Mouse (Mus musculus): ENCODE measurements around the gene Scn11a. TPM values are rescaled to one million over a fixed set of nuclear protein-coding genes. Genes with fewer than 3 reads are reported as not detected.

Gene Scn11a
- not detected in 2 replicates for polyA plus RNA-seq (2014; fragmentation: Nextera tagmentation; extraction: Ambion mirVana)

DNA sequence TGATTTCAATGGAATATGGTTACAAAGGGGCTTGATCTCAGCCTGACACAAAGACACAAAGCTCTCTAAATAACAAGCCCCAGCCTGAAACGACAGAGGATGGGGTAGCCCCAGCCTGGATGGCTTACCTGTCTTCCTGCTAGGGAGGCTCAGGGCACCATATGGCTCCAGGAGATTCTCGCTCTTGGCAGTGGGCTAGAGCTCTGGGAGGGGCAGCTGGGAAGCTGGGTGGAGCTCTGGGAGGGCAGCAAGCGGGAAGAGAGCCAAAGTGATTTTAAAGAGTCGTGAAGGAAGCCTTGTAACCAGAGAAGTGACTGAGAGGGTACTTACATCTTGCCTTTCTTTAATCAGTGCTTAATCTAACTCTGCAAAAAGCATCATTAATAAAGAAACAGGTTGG lies at the start of gene Scn11a:
Gene Scn11a, minus strand, starts transcription at position 160 of the 400 bp plus-strand sequence.
- ATAC-seq (ENCODE audit: insufficient number of reproducible peaks, insufficient read depth, low FRiP score, low read depth): no peak
- H3K4me1 ChIP-seq (ENCODE audit: control insufficient read depth, insufficient read depth, low read length): no peaks in the 10 kb centered on the region
- no peak within 1 kb of the TSS for H3K4me3 ChIP-seq (ENCODE audit: low read depth, low read length)
- no peaks in the 10 kb centered on the region for H3K27me3 ChIP-seq (ENCODE audit: control insufficient read depth, insufficient read depth, low read length)
- WGBS: 34% methylated on average over 4 of the region's 4 CpGs
- H3K9me3 ChIP-seq (ENCODE audit: control insufficient read depth, low read depth, low read length): no peaks in the 10 kb centered on the region
- no peak within 1 kb of the TSS for H3K9ac ChIP-seq (replicated peaks; ENCODE audit: low read depth, low read length)
- no peak within 1 kb of the TSS for H3K27ac ChIP-seq (ENCODE audit: low read length)
- H3K36me3 ChIP-seq (ENCODE audit: control insufficient read depth, insufficient read depth, low read length): no peaks in the 10 kb centered on the region
- H3K4me2 ChIP-seq (replicated peaks; ENCODE audit: low read depth, low read length): no peak within 1 kb of the TSS

DNA sequence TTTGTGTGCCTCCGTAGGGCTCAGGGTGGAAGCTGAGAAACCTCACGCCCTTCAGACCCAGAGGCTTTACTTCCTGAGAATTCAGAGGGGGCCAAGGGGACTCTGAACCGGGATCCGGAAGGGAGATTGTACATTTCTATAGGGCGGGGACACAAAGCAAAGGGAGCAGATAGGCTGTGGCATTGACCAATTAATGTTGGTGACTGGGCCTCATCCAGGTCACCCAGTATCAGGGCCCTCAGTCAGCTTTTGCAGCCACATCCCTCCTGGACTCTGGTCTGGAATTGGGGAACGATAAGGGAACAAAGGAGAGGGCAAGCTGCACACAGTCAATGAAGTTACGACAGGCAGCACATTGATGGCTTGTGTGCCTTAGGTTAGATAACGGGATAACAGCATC lies 28.9 kb upstream of the Scn11a start:
- no peak overlapping the region for H3K27ac ChIP-seq (ENCODE audit: low read length)
- WGBS: 52% methylated on average over 8 of the region's 8 CpGs
- ATAC-seq (ENCODE audit: insufficient number of reproducible peaks, insufficient read depth, low FRiP score, low read depth): no peak

DNA sequence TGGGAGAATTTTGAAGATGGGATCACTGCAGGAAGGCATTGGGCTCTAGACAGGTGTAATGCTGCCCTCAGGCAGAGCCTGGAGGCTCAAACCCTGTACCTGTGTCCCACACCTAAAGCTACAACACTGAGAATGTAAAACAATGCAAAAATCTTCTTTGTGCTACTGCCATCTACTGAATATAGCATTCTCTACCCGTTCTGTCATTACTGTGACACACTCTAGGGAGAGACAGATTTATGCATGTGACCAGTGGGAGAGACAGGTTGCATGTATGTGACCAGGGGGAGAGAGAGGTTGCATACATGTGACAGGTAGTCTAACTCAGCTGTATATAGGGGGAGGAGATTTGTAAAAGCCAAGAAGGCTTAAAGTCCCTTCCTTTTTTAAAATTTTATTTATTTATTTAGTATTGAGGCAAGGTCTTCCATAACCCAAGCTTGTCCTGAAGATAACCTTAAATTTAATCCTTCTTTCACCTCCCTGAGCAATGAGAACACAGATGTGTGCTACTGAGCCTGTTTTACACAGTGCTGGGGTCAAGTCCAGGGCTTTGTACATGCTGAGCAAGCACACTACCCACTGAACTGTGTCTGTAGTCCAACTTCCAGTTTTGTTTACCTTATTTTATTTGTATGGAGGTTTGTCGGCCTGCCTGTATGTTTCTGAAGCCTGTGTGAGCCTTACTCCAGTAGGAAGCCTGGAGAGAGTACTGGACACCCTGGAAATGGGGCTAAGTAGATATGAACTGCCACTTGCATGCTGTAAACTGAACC lies 28.0 kb upstream of the Scn11a start:
- Histone ChIP-seq H3K4me2 (replicated peaks; ENCODE audit: low read depth, low read length) (no peak overlapping the region), H3K4me1 (ENCODE audit: control insufficient read depth, insufficient read depth, low read length) (no peaks in the 10 kb centered on the region), H3K9me3 (ENCODE audit: control insufficient read depth, low read depth, low read length) (no peaks in the 10 kb centered on the region), H3K36me3 (ENCODE audit: control insufficient read depth, insufficient read depth, low read length) (no peaks in the 10 kb centered on the region), H3K27me3 (ENCODE audit: control insufficient read depth, insufficient read depth, low read length) (no peaks in the 10 kb centered on the region), H3K9ac (replicated peaks; ENCODE audit: low read depth, low read length) (no peak overlapping the region), H3K4me3 (ENCODE audit: low read depth, low read length) (no peak overlapping the region), H3K27ac (ENCODE audit: low read length) (no peak overlapping the region)
- WGBS: 65% methylated on average over 2 of the region's 2 CpGs
- no peak for ATAC-seq (ENCODE audit: insufficient number of reproducible peaks, insufficient read depth, low FRiP score, low read depth)

More for the DNA sequence above, 28.9 kb upstream of the Scn11a start:
- Histone ChIP-seq H3K36me3 (ENCODE audit: control insufficient read depth, insufficient read depth, low read length) (no peaks in the 10 kb centered on the region), H3K9me3 (ENCODE audit: control insufficient read depth, low read depth, low read length) (no peaks in the 10 kb centered on the region), H3K4me3 (ENCODE audit: low read depth, low read length) (no peak overlapping the region), H3K27me3 (ENCODE audit: control insufficient read depth, insufficient read depth, low read length) (no peaks in the 10 kb centered on the region), H3K9ac (replicated peaks; ENCODE audit: low read depth, low read length) (no peak overlapping the region), H3K4me2 (replicated peaks; ENCODE audit: low read depth, low read length) (no peak overlapping the region), H3K4me1 (ENCODE audit: control insufficient read depth, insufficient read depth, low read length) (no peaks in the 10 kb centered on the region)

DNA sequence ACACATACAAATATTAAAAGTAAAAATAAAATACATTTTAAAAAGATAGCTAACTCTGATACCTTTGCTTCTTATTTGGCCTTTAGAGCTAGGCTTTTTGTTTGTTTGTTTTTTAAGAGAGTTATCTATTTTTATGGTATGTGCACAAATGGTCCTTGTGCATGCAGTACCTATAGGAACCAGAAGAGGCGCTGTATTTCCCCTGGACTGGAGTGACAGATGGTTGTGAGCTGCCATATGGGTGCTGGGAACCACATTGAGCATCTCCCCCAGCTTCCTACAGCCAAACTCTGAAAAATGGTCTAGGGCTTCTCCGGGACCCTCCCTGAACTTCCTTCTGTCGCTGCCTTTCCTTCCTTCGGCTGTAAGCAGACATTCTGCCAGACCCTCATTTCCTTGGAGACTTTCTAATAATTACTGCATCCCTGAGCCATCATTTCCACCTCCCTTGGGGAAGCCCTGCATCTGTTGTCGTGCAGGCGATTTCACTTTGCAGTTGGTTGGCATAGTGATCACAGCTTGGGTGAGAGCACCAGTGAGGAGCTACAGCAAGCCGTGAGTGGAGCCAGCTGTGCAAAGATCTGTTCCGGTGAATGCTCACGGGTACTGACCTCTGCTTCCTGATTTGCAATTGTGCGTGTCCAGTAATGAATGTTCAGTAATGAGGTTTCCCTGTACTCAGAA lies 27.2 kb upstream of the Scn11a start:
- no peaks in the 10 kb centered on the region for H3K27me3 ChIP-seq (ENCODE audit: control insufficient read depth, insufficient read depth, low read length)
- H3K9ac ChIP-seq (replicated peaks; ENCODE audit: low read depth, low read length): no peak overlapping the region
- ATAC-seq (ENCODE audit: insufficient number of reproducible peaks, insufficient read depth, low FRiP score, low read depth): no peak
- H3K36me3 ChIP-seq (ENCODE audit: control insufficient read depth, insufficient read depth, low read length): no peaks in the 10 kb centered on the region
- 66% methylated on average over 10 of the region's 10 CpGs for WGBS
- no peaks in the 10 kb centered on the region for H3K9me3 ChIP-seq (ENCODE audit: control insufficient read depth, low read depth, low read length)
- H3K4me2 ChIP-seq (replicated peaks; ENCODE audit: low read depth, low read length): no peak overlapping the region
- no peaks in the 10 kb centered on the region for H3K4me1 ChIP-seq (ENCODE audit: control insufficient read depth, insufficient read depth, low read length)
- no peak overlapping the region for H3K4me3 ChIP-seq (ENCODE audit: low read depth, low read length)
- H3K27ac ChIP-seq (ENCODE audit: low read length): no peak overlapping the region

DNA sequence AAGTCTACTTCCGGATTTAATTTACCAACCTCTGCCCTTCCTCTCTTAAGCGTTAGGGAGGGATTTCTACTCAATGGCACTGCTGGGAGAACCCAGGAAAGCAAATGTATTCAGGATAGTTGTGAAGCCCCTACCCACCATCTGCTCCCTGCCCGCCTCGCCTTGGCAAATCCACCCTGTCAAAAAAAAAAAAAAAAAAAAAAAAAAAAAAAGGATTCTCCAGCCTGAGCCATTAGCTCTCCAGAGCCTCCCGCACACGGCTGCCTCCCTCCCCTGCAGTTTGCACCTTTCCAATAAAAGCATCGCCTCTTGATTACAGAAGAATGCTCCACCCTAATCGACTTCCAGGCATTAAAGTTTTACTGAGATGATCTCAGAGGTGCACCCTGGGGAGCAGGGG lies 24.0 kb upstream of the Scn11a start:
- no peaks in the 10 kb centered on the region for H3K4me1 ChIP-seq (ENCODE audit: control insufficient read depth, insufficient read depth, low read length)
- no peak overlapping the region for H3K27ac ChIP-seq (ENCODE audit: low read length)
- no peak overlapping the region for H3K9ac ChIP-seq (replicated peaks; ENCODE audit: low read depth, low read length)
- H3K4me3 ChIP-seq (ENCODE audit: low read depth, low read length): no peak overlapping the region
- ATAC-seq (ENCODE audit: insufficient number of reproducible peaks, insufficient read depth, low FRiP score, low read depth): no peak
- H3K4me2 ChIP-seq (replicated peaks; ENCODE audit: low read depth, low read length): no peak overlapping the region
- H3K36me3 ChIP-seq (ENCODE audit: control insufficient read depth, insufficient read depth, low read length): no peaks in the 10 kb centered on the region
- no peaks in the 10 kb centered on the region for H3K27me3 ChIP-seq (ENCODE audit: control insufficient read depth, insufficient read depth, low read length)
- no peaks in the 10 kb centered on the region for H3K9me3 ChIP-seq (ENCODE audit: control insufficient read depth, low read depth, low read length)
- 19% methylated on average over 8 of the region's 8 CpGs for WGBS

DNA sequence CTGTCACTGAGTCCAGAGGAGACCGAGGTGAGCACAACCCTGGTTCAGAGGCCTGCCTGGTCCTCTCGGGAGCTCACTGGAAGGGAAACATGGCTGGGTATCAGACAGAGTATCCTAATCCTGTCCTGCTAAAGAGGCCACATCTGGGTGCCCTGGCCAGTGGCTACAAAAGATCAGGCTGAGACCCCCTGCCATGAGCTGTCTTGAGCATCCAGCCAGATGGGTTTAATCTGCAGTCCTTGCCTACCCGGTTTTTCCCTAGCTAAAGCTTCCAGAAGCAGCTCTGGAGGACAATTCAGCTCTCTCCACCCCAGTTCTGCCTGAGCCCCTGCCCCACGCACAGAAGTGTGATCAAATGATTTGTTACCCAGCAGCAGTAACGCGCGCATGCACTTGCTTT lies 23.4 kb upstream of the Scn11a start:
- ATAC-seq (ENCODE audit: insufficient number of reproducible peaks, insufficient read depth, low FRiP score, low read depth): no peak
- Histone ChIP-seq H3K36me3 (ENCODE audit: control insufficient read depth, insufficient read depth, low read length) (no peaks in the 10 kb centered on the region), H3K4me1 (ENCODE audit: control insufficient read depth, insufficient read depth, low read length) (no peaks in the 10 kb centered on the region), H3K27ac (ENCODE audit: low read length) (no peak overlapping the region), H3K9ac (replicated peaks; ENCODE audit: low read depth, low read length) (no peak overlapping the region), H3K9me3 (ENCODE audit: control insufficient read depth, low read depth, low read length) (no peaks in the 10 kb centered on the region), H3K4me2 (replicated peaks; ENCODE audit: low read depth, low read length) (no peak overlapping the region), H3K27me3 (ENCODE audit: control insufficient read depth, insufficient read depth, low read length) (no peaks in the 10 kb centered on the region), H3K4me3 (ENCODE audit: low read depth, low read length) (no peak overlapping the region)
- 44% methylated on average over 7 of the region's 7 CpGs for WGBS

DNA sequence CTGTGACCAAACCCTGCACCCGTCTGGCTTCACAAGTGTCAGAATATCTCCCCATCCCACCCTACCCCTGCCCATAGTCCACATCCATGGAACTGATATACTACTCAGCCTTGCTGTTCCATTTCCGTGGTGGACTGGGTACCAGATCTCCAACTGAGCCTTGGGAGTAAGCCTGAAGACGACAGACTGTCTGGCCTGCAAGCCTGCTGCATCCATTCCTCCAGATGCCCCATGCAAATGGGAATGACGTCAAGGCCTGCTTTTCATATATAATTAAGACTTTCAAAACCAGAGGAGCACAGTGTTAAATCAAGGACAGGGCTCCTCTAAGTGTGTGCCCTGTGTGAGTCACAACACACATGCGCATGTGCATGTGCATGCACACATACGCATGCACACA lies 21.9 kb upstream of the Scn11a start:
- no peak for ATAC-seq (ENCODE audit: insufficient number of reproducible peaks, insufficient read depth, low FRiP score, low read depth)
- Histone ChIP-seq H3K36me3 (ENCODE audit: control insufficient read depth, insufficient read depth, low read length) (no peaks in the 10 kb centered on the region), H3K27ac (ENCODE audit: low read length) (no peak overlapping the region), H3K4me3 (ENCODE audit: low read depth, low read length) (no peak overlapping the region), H3K9ac (replicated peaks; ENCODE audit: low read depth, low read length) (no peak overlapping the region), H3K9me3 (ENCODE audit: control insufficient read depth, low read depth, low read length) (no peaks in the 10 kb centered on the region), H3K4me1 (ENCODE audit: control insufficient read depth, insufficient read depth, low read length) (no peaks in the 10 kb centered on the region), H3K4me2 (replicated peaks; ENCODE audit: low read depth, low read length) (no peak overlapping the region), H3K27me3 (ENCODE audit: control insufficient read depth, insufficient read depth, low read length) (no peaks in the 10 kb centered on the region)
- 78% methylated on average over 6 of the region's 6 CpGs for WGBS

DNA sequence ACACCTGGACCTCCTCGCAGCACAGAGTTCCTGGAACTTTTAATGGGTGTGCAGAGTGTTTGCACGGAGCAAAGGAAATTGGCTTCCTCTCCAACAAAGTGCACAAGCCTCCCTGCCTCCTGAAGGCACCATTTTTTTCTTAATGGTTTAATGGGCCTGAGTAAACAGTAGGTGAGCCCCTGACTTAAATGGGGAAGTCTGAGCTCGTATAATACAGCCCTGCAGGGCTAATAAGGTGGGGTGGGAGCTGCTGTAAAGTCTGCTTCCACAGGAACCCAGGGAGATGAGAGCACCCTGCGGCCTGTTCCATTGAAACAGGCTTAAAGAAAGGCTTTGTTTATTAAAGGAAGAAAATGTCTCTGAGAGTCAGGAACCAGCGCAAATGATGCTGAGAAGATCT lies 19.5 kb upstream of the Scn11a start:
- no peaks in the 10 kb centered on the region for H3K27me3 ChIP-seq (ENCODE audit: control insufficient read depth, insufficient read depth, low read length)
- WGBS: 25% methylated on average over 5 of the region's 5 CpGs
- H3K4me3 ChIP-seq (ENCODE audit: low read depth, low read length): no peak overlapping the region
- no peaks in the 10 kb centered on the region for H3K9me3 ChIP-seq (ENCODE audit: control insufficient read depth, low read depth, low read length)
- no peak overlapping the region for H3K9ac ChIP-seq (replicated peaks; ENCODE audit: low read depth, low read length)
- ATAC-seq (ENCODE audit: insufficient number of reproducible peaks, insufficient read depth, low FRiP score, low read depth): no peak
- H3K4me2 ChIP-seq (replicated peaks; ENCODE audit: low read depth, low read length): no peak overlapping the region
- no peaks in the 10 kb centered on the region for H3K36me3 ChIP-seq (ENCODE audit: control insufficient read depth, insufficient read depth, low read length)
- H3K27ac ChIP-seq (ENCODE audit: low read length): no peak overlapping the region
- no peaks in the 10 kb centered on the region for H3K4me1 ChIP-seq (ENCODE audit: control insufficient read depth, insufficient read depth, low read length)

Data from stomach, embryonic 14.5 days (tissue).